Mouse (Mus musculus) cerebellum, postnatal 10 days (tissue): Measurements from ENCODE around the gene Pimreg.

ENCODE experiments used
- DNase-seq, 2 experiments: peaks; one replicate each; pipeline ENCODE4 v3.0.0; 2021; ENCODE audit warnings: mixed read lengths in 2 of 2

The Pimreg gene

GRCm38 (mm10) chr11:72031353-72031752, 10.5 kb upstream of the Pimreg start:
- DNase-seq, result no peak

- no peak for DNase-seq
Measured at GRCm38 (mm10) chr11:72032091-72032490, 9.7 kb upstream of the Pimreg start.

- DNase-seq, result no peak
Measured at GRCm38 (mm10) chr11:72032589-72032988, 9.2 kb upstream of the Pimreg start.

- DNase-seq, result no peak
Measured at GRCm38 (mm10) chr11:72037409-72037808, 4.4 kb upstream of the Pimreg start, which contains the start of gene Aipl1. Gene Aipl1, minus strand, starts transcription at chr11:72037509.

- peak; percentile 89 to 92 for DNase-seq
Measured at GRCm38 (mm10) chr11:72037996-72038395, 3.8 kb upstream of the Pimreg start.

- no peak for DNase-seq
Measured at GRCm38 (mm10) chr11:72039599-72040386, 2.0 kb upstream of the Pimreg start.

- DNase-seq, result no peak
Measured at GRCm38 (mm10) chr11:72041290-72041767, 503 bp upstream of the Pimreg start.

- DNase-seq, result no peak
Measured at GRCm38 (mm10) chr11:72042631-72043030, 799 bp downstream of the Pimreg start.

- no peak for DNase-seq
Measured at GRCm38 (mm10) chr11:72044231-72044630, 2.4 kb downstream of the Pimreg start.

- DNase-seq, result peak in 1 of 2 experiments; percentile 16
Measured at GRCm38 (mm10) chr11:72048730-72049129, 6.9 kb downstream of the Pimreg start.

GRCm38 (mm10) chr11:72049171-72049759, 7.4 kb downstream of the Pimreg start:
- peak; percentile 48 to 51 for DNase-seq

GRCm38 (mm10) chr11:72050168-72050894, 8.5 kb downstream of the Pimreg start:
- DNase-seq, result peak; percentile 72 to 78

GRCm38 (mm10) chr11:72050895-72051858, 9.3 kb downstream of the Pimreg start:
- peak; percentile 85 to 89 for DNase-seq

GRCm38 (mm10) chr11:72052221-72052620, 10.4 kb downstream of the Pimreg start:
- peak; percentile 48 to 55 for DNase-seq

- DNase-seq, result peak; percentile 95 to 97
Measured at GRCm38 (mm10) chr11:72052636-72053035, 10.8 kb downstream of the Pimreg start.

- DNase-seq, result no peak
Measured at GRCm38 (mm10) chr11:72055176-72055575, 13.3 kb downstream of the Pimreg start.

- DNase-seq, result peak; percentile 61 to 75
Measured at GRCm38 (mm10) chr11:72057166-72057565, 15.3 kb downstream of the Pimreg start.

- no peak for DNase-seq
Measured at GRCm38 (mm10) chr11:72060416-72060815, 18.6 kb downstream of the Pimreg start.

GRCm38 (mm10) chr11:72061093-72061620, 19.3 kb downstream of the Pimreg start:
- DNase-seq, result peak; percentile 35 to 44

GRCm38 (mm10) chr11:72064414-72064813, 22.6 kb downstream of the Pimreg start:
- no peak for DNase-seq

- DNase-seq, result peak; percentile 86 to 88
Measured at GRCm38 (mm10) chr11:72065103-72065502, 23.3 kb downstream of the Pimreg start.

GRCm38 (mm10) chr11:72066330-72066729, 24.5 kb downstream of the Pimreg start:
- DNase-seq, result peak; percentile 64 to 68
